Mouse (Mus musculus) gastrocnemius, postnatal 14 days (tissue): ENCODE results near the gene Gm973. TPM values are rescaled to one million over a fixed set of nuclear protein-coding genes. Genes with fewer than 3 reads are reported as not detected.

ENCODE experiments used
- DNase-seq: peaks from one replicate; pipeline ENCODE4 v3.0.0; 2021; ENCODE audit warnings: mixed read lengths
- intact Hi-C: fragments of 180-260 bp; cut with DNase I; formaldehyde crosslinking; loops from one replicate; pipeline ENCODE4 v1.15.1; 2025; ENCODE audit warnings: low total_unique reads
- total RNA-seq, 2 experiments: library from RNA; stranded (reverse); gene quantifications; 2 replicates each; pipeline ENCODE4 v1.2.3; 2021

Gene Gm973
- total RNA-seq, 2 experiments from 2014 or later = 0.49 to 0.53 TPM

DNA sequence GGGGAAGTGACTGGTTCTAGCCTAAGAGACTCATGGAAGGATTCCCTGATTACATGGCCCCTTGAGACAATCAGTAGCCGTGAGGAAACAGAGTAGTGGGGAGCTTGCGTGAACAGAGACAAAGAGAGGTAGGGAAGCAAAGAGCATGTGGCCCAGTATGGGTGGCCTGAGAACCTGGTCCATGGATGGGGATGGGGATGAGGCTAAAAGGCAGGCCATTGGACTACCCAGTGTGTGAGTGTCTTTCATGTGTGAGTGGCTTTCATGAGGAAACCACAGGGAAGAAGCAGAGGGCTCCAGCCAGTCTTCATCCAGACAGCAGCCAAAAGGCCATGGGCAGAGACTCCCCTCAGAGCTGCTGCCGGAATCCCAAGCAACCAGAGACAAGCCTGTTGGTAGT, 57.8 kb downstream of the Gm973 start:
- intact Hi-C loops = no loop called here
- DNase-seq = no peak

- intact Hi-C loops = no loop called here
- DNase-seq = no peak
These were observed 58.5 kb downstream of the Gm973 start for GRCm38 (mm10) chr1:59574262-59575187.

GRCm38 (mm10) chr1:59578770-59579169, 62.7 kb downstream of the Gm973 start:
- intact Hi-C loops = loop anchor here (2.0 kb wide), 1 partner anchor 260 kb away; no protein-coding TSS in a partner anchor
- DNase-seq = no peak

DNA sequence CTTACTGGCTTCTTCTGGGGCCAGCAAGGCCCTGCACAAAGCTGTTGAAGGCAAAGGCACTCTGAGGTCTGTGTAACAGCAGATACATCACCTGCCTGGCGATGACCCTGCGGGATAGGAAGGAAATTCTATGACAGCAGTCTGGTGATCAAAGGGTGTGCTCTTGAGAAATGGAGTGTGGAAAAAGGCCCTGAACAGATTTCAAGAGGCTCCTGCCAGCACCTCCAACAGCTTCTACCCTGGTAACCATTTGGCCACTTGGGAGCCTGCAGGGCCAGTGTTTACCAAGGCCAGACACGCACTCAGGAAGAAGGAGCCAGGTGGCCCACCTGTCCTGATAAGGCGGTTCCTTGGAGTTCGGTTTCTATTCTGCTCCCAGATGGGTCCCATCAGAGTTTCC, 63.3 kb downstream of the Gm973 start:
- DNase-seq = no peak
- intact Hi-C loops = loop anchor here (2.0 kb wide), 1 partner anchor 261 kb away; no protein-coding TSS in a partner anchor

DNA sequence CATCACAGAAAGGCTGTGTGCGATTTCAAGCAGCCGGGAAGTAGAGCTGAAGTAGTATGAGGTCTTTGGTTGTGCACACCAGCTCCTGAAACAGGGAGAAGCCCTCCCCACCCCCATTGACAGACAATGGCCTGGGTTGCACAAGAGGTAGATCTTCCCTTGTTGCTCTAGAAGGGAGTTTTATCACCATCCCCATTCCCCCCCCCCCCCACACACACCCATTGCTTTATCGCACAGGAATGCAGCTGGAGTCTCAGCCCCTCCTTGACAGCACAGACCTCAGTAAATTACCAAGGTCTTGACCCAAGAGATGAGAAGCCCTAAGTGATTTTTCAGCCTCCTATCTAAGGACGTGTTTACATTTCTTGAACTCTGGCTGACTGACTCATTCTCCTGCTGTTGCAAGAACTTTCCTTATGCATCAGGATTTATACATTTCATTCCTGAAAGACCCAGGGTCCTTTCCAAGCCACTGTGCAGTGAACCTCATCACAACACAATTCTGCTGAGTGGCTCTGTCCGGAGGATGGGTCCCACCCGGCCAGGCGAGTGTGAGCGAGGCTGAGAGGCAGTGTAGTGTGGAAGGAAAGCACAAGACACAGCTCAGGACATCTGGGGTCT, 64.2 kb downstream of the Gm973 start:
- intact Hi-C loops = loop anchor here (5.0 kb wide), 1 partner anchor 88 kb away; no protein-coding TSS in a partner anchor
- no peak for DNase-seq

- DNase-seq = no peak
- intact Hi-C loops = loop anchor here (5.0 kb wide), 1 partner anchor 89 kb away; no protein-coding TSS in a partner anchor
These were observed 64.8 kb downstream of the Gm973 start for GRCm38 (mm10) chr1:59580880-59581279.

DNA sequence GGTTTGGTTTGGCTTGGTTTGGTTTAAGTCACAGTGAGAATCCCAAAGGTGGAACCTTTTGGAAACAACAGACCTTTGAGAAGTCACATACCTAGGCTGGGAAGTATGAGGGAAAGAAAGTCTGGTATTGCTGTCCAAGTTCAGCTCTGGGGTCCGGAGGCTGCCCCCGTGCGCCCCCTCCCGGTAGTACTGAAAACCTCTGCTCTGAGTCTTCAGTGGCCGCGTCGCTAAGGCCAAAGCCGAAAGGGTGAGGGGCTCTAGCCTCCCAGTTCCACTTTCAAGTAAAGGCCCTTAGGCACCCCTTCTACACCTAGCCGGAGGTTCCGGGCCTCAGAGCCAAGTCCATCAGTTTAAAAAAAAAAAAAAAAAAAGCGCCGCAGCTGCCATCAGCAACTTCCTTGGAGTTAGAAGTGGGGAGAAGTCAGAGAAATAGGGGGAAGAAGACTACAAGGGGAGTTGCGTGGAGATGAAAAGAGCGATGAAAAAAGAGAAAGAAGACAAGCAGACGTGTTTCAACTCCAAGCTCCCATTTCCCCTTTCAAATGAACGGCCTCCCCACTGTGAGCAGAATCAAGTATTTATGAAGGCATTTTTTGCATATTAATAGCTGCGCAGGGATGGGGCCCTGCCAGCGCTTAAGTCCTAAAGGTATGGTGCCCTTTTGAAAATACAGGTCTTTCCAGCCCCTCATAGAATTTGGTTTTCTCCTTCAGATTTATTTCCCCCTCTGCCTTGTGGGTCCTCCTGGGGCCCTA, 68.8 kb downstream of the Gm973 start:
- intact Hi-C loops = loop anchor here (5.0 kb wide), 1 partner anchor 93 kb away; no protein-coding TSS in a partner anchor

GRCm38 (mm10) chr1:59589271-59589670, 73.2 kb downstream of the Gm973 start:
- no peak for DNase-seq
- intact Hi-C loops = no loop called here

More for the DNA sequence above, 68.8 kb downstream of the Gm973 start:
- peak; percentile 74 for DNase-seq

DNA sequence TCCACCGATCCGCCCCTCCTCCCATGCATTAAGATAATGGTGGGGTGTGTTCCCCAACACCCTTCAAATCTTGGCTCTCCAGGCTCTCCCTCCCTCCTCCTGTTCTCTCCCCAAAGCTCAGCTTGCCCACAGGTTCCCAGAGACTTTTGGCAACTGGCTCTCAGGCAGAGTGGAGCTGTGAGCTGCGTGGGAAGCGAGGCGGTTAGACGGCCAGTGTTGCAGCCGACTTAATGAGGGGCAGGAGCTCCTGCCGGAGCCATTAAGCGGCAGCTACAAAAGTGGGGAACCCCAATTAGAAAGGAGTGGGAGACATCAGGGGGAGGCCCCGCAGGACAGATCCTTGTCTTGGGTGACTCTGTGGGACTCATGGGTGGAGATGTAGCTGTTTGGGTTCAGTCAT, 76.3 kb downstream of the Gm973 start:
- intact Hi-C loops = no loop called here
- DNase-seq = no peak

DNA sequence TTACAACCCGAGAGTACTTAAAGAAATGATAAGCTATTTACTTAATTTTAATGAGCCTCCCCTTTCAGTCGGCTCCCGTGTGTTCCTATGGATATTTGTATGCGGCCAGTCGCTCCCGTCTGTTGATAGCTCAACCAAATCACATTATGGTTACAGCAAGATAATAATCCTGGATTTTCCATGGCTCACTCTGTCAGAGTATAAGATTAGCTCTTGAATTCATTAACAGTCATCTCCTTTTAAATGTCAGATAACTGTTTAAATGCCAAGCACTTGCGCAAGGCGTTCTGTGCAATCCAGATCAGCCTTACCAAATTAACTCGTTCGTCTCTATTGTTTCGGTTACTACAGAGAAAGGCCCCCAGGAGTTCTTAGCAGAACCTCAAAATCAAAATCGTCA, 76.8 kb downstream of the Gm973 start:
- intact Hi-C loops = no loop called here
- DNase-seq = no peak

GRCm38 (mm10) chr1:59593622-59594035, 77.6 kb downstream of the Gm973 start:
- intact Hi-C loops = no loop called here

DNA sequence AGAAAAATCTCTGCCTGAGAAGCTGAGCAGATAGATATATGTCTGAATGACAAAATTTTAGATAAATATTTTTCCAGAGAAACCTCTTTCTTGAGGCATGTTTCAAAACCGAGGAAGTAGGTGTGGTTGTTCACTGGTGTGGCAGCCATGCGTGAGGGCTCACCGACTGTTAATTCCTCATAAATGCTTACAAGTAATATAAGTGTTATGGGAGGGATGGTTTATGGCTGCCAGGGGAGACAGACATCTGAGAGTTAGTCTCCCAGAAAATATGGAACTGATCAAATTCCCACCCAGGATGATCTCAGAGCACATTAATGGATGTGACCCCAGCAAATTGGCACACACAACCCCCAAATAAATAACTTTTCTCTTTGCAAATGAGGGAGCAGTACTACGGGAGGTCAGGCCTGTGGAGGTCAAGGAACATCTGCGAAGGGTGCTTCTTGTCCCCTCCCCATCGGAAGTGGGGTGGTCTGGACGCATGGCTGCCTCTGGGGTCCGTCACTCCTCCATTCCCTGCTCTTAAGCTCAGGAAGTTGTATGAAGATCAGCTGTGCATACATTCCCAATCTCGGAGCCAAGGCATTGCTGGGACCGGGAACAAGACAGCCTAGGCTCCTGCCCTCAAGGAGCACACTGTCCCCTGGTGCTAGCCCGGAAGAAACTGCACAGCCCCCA, 78.7 kb downstream of the Gm973 start:
- intact Hi-C loops = no loop called here

More at GRCm38 (mm10) chr1:59593622-59594035, 77.6 kb downstream of the Gm973 start:
- DNase-seq = no peak

GRCm38 (mm10) chr1:59595609-59596008, 79.5 kb downstream of the Gm973 start:
- DNase-seq = no peak
- intact Hi-C loops = no loop called here

More for the DNA sequence above, 78.7 kb downstream of the Gm973 start:
- no peak for DNase-seq

DNA sequence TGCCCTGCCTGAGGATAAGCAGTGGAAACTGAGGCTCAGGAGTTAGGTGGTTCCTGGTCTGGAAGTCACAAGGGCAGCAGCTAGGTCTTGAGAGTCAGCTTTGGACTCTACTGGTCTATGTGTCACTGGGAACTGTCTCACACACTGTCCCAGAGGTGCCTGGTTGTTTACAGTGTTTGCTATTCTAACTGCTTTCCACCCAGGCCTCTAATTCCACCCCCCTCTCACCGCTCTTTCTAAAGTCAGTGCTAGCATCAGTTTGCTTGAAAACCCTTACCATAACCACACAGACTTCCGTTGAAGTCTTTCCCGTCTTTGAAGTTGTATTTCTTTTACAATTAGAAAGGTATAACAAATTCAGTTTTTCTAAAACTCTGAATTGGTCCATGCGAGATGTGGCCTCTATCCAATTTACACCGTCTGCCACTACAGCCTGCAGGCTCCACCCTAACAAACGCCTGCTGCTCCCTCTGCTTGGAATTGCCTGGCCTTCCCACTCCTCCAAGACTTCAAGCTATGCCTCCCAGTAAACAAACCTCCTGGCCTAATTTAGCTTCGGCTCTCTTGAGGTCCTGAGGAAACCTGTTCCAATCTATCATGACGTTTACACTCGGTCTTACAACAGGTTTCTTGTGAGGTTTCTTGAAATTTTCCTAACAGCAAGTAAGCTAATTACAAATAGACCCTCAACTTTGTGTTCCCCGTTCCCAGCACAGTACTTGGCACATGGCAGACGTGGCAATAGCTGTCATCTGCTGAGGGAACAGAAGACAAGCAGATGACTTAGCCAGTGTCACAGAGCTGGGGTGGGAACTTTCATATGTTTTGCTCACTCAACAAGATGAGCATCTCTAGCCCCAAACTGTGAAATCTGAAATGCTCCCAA, 86.7 kb downstream of the Gm973 start:
- intact Hi-C loops = no loop called here
- no peak for DNase-seq

DNA sequence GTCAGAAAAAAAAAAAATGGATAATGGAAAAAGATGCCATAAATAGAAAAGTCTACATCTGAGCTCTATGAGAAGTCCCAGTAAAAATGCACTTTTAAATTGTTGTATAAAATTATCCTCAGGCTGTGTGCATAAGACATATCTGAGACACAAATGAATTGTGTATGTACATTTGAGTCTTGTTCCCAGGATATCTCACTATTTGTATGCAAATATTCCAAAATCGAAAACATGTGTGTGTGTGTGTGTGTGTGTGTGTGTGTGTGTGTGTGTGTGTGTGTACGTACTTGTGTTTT, 87.3 kb downstream of the Gm973 start:
- intact Hi-C loops = no loop called here
- no peak for DNase-seq

GRCm38 (mm10) chr1:59603893-59604292, 87.8 kb downstream of the Gm973 start:
- DNase-seq = peak; percentile 25
- intact Hi-C loops = no loop called here

GRCm38 (mm10) chr1:59606479-59606878, 90.4 kb downstream of the Gm973 start:
- intact Hi-C loops = no loop called here
- no peak for DNase-seq

- no peak for DNase-seq
- intact Hi-C loops = no loop called here
These were observed 91.0 kb downstream of the Gm973 start for GRCm38 (mm10) chr1:59607071-59607470.
